Mouse (Mus musculus): ENCODE data around the gene Klhl7. TPM values are rescaled to one million over a fixed set of nuclear protein-coding genes. Genes with fewer than 3 reads are reported as not detected.
"Not testable (repeated sequence)": the region's sequence is repeated elsewhere in the genome, so short reads cannot be mapped to it uniquely, and the experiment has no call there.

Gene Klhl7
- total RNA-seq, 2 experiments from 2014 or later: 10.5 to 12.3 TPM

DNA sequence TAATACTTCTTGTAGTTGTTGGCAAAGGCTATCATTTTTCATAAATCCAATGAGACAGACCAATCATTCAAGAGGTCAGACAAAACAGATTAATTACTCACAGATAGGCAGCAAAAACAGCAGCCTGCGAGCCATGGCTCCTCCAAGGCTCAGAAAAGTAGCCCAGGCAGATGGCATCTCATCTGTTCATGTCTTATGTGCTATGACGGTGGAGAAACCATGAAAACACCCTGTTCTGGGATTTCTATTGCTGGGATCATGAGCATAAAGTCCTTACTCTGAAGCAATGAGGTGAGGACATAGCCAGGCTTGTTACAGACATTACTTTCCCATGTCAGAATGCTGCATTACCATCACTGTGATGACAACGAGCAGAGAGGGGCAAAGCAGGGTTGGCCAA, 7.9 kb upstream of the Klhl7 start:
- ATAC-seq (ENCODE audit: poor library complexity, severe bottlenecking): no peak

- ATAC-seq (ENCODE audit: poor library complexity, severe bottlenecking): no peak
These were observed 5.0 kb upstream of the Klhl7 start for GRCm38 (mm10) chr5:24095393-24095792.

GRCm38 (mm10) chr5:24095881-24096280, 4.5 kb upstream of the Klhl7 start:
- ATAC-seq (ENCODE audit: poor library complexity, severe bottlenecking): no peak

DNA sequence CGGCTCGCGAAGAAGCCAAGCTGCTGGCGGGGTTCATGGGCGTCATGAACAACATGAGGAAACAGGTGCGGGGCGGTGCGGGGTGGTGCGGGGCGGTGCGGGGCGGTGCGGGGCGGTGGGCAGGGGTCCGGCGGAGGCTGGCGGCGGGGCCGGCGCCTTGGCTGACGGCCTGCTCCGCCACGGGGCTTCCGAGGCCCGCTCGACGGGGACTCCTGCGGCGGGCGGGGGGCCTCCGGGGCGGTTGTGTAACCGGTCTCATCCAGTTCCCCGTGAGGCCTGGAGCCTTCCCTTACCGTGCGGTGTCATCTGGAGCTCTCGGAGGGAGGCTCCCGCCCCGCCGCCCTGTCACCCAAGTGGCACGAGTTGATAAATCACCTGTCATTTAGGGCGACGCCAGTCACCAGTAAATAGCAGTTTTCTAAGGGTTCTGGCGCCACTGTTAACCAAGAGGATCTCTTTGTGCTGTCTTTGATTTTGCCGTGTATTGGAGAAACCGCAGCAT, 456 bp downstream of the Klhl7 start:
- ATAC-seq (ENCODE audit: poor library complexity, severe bottlenecking): peak; percentile 58

GRCm38 (mm10) chr5:24101446-24102140, 1.2 kb downstream of the Klhl7 start:
- no peak for ATAC-seq (ENCODE audit: poor library complexity, severe bottlenecking)

DNA sequence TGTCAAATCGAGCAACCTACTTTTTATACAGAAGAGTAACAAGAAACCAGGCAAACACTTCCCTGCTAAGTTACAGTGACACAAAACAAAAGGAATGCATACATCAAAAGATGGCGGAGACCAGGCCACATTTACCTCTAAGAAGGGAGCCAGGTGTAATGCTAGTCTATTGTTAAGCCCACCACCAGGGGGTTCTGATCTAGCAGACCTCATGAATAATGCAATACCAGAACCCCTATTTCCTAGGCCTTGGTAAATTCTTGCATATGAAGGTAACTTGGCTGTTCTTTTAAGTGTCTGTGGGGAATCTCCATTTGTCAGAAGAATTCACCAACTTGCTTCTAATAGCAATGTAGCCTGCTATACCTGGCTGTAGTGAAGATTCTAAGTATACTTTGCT, 2.8 kb downstream of the Klhl7 start:
- ATAC-seq (ENCODE audit: poor library complexity, severe bottlenecking): not testable (repeated sequence)

DNA sequence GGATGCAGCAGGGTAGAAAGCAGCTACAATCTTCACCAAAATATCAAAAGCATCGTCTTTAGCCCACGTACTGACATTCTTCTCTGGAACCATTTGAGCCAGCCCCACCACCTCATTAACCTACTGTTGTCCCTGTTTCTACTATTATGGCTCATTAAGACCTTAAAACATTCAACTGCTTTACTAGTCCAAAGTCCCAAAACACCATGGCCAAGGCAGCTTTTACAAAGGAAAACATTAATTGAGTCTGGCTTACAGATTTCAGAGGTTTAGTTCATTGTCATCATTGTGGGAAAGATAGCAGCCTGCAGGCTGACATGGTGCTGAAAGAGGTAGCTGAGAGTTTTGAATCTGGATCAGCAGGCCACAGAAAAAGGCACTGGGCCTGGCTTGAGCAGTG, 3.4 kb downstream of the Klhl7 start:
- no peak for ATAC-seq (ENCODE audit: poor library complexity, severe bottlenecking)

- no peak for ATAC-seq (ENCODE audit: poor library complexity, severe bottlenecking)
These were observed 6.8 kb downstream of the Klhl7 start for GRCm38 (mm10) chr5:24107071-24107739.

DNA sequence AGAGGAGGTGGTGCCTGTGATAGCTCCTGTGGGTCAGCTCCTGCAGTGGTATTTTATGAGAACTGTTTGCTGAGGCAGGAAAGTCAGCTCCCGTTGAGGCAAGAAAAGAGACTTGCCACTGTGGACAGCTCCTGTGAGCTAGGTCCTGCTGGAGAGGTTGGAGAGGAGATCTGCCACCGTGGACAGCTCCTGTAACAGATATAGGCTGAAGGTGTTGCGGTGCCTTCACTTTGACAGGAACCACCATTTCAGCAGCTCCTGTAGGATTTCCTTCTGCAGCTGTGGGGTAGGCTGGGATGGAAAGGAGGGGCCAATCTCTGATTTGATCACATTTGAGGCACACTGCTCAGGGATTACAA, 7.3 kb downstream of the Klhl7 start:
- ATAC-seq (ENCODE audit: poor library complexity, severe bottlenecking): no peak

- ATAC-seq (ENCODE audit: poor library complexity, severe bottlenecking): no peak
These were observed 9.7 kb downstream of the Klhl7 start for GRCm38 (mm10) chr5:24110068-24110467.

DNA sequence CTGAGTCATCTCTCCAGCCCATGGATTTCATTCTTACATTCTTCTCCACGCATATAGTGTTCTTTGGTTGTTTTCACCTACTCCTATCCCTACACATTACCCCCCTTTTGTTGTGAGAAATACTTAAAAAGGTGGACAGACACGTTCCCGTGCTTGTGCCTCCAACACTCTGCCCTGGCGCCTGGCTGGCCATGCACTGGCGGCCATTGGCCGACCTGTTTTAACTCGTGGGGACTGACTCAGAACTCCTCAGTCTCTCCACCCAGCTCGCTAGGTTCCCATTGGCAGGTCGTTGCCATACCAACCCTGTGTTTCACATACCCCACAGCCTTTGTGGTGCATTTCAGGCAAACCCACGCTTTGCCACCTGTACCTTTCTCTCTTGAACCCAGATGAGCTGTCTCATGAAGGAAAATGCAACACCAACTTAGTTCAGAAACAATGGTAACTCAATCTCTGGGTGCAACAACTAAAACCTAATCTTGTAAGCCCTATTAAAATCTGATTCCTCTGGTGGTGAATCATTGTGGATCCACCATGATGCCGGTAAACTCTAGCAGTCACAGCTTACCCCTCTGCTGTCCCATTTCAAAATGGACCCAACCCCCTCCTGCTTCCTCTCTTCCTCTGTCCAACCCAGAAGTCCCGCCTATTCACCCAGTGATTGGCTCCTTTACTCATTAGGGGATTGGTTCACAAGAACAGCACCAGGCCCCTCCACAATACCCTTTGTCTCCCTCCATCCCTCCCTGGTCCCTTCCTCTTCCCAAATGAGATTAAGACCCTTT, 11.9 kb downstream of the Klhl7 start:
- ATAC-seq (ENCODE audit: poor library complexity, severe bottlenecking): no peak

DNA sequence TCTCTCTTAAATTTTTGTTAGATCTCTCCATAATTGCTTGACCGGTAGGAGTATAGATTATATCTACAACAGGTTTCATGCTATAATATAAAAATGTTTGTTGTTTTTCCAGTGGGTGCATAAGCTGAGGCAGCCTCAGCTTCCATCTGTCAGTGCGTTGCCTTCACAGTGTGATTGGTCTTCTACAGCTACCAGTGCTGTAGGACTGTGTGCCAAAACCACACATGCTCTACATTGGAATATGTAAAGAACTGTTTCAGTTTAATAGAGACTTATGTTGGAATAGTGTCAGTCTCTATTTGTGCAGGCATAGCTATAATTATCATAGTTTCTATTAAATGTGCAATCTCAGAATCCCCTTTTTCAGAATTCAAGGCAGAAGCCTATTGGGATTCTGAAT, 21.8 kb downstream of the Klhl7 start:
- no peak for ATAC-seq (ENCODE audit: poor library complexity, severe bottlenecking)

DNA sequence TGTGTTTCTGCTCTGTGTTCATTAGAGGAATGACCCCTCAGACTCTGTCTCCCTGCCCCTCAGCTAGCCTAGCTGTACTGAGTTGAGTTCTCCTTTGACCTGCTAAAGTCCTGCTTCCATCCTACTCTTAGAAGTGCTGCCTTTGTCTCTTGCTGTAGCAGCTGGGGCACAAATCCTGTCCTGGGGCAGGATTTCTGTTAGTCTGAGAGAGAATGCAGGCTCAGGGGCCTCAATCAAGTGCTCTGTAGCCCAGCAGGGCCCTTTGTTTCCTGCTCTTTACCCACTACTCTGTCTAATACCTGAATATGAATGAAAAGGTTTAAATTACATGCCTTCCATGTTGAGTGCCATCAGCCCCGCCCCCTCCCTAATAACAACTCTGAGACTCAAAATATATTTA, 23.8 kb downstream of the Klhl7 start:
- ATAC-seq (ENCODE audit: poor library complexity, severe bottlenecking): no peak

DNA sequence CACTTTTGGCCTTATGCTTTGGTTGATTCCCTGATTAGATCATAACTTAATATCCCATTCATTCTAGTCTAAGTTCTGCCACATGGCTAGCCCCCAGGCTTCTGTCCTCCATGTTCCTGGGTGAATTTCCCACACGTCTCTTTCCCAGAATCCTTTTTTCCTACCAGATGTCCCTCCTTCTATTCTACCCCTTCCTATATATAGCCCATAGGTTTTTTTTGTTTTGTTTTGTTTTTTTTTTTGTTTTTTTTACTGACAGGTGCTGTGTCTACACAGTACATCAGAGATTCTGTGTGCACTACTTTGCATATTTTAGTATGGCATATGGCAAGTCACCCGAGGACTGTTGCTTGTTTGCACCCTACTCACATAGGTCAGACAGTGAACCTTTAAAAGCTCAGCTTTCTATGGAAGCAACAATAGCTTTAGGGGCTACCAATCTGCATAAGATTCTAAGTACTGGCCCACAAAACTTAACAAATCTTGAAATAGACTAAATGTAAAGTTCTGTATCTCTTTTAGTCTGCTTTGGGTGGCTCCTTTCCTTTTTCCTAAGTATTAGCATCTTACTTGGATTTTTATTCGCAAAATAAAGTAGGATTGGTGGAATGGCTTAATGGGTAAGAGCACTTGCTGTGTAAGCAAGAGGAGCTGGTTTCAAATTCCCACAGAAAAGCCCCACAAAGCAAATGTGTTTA, 24.3 kb downstream of the Klhl7 start:
- no peak for ATAC-seq (ENCODE audit: poor library complexity, severe bottlenecking)

DNA sequence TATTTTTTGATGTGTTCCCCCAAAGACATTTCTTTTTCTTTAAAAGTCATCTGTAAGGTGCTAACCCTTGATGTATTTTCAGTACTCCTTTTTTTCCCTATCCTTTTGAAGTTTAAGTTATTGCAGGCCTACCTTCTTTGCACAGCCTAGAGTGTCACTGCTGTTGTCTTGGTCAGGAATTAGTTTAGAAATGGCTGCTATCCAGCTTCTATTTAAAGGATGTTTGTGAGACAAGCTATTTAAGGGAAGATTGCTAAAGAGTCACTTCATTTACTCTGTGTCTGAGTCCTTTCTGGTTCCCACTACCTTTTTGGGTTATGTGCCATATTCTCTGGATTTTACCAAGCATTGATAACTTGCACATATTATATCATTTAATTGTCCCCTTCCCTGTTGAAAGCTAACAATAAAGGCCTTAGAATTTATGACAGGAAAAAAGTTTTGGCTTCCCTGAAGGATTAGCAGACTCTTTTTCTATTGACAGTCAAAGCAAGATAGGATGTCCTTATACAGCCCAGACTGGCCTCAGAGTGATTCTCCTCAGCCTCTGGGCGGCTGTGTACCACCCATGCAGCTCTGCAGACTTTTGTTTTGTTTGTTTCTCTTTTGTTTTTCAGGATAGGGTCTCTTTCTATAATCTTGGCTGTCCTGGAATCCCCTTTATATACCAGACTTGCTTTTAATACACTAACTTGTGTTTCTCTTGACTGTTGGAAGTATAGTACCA, 25.7 kb downstream of the Klhl7 start:
- ATAC-seq (ENCODE audit: poor library complexity, severe bottlenecking): no peak

- ATAC-seq (ENCODE audit: poor library complexity, severe bottlenecking): no peak
These were observed 26.6 kb downstream of the Klhl7 start for GRCm38 (mm10) chr5:24126967-24127366.

DNA sequence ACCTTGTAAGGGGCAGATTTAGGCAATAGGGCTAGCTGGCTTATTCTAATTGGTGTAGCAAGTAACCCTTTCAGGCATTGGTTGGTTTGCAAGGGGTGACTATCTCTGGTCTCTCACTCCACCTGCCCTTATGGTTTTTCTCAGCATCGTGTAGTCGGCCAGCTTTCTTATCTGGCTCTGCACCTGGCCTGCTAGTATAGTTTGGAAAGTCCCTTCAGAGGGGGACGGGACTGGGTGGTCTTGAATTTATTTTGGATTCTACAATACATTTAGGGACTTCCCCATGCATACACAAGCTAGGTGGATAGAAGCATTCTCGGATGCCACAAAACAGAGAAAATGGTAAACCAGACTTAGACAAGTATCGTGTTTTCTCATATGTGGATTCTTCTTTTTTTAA, 46.6 kb downstream of the Klhl7 start:
- no peak for ATAC-seq (ENCODE audit: poor library complexity, severe bottlenecking)

GRCm38 (mm10) chr5:24152199-24152598, 51.8 kb downstream of the Klhl7 start:
- no peak for ATAC-seq (ENCODE audit: poor library complexity, severe bottlenecking)

- no peak for ATAC-seq (ENCODE audit: poor library complexity, severe bottlenecking)
These were observed 56.4 kb downstream of the Klhl7 start for GRCm38 (mm10) chr5:24156774-24157173.

DNA sequence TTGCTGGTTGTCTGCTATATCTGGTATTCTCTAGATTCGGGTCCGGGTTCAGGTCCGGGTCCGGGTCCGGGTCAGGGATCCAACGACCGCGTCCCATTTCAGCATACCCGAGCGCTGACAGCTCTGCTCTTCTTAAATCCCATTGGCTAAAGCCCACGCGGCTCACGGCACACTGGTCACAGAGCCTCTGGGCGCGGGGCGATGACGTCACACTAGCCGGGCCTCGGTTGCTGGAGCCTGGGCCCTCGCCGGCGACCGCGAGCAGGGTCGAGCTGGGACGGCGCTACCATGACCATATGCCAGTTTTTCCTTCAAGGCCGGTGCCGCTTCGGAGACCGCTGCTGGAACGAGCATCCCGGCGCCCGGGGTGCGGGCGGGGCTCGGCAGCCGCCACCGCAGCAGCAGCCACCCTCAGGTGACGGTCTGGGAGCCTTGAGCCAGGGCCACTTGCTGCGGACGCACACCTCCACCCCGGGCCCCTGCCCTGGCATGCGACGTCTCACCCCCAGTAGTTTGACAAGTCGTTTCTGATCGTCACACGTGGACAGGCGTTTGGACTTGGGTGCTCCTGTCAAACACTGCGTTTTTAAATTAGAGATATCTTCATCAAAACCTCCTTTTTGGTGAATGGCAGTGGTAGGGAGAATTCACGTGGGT, 64.5 kb downstream of the Klhl7 start, which contains the start of gene Nupl2:
TSS of gene Nupl2 (plus strand) at position 175 of the 657 bp plus-strand sequence.
- peak; percentile 100 for ATAC-seq (ENCODE audit: poor library complexity, severe bottlenecking)
